Mouse (Mus musculus) T-helper 17 cell (primary cell): Measurements from ENCODE around the gene Lsm10.
"Not testable (repeated sequence)": the region's sequence is repeated elsewhere in the genome, so short reads cannot be mapped to it uniquely, and the experiment has no call there.

Experiments used
- in situ Hi-C, 2 experiments: fragments of 300-600 bp; cut with MboI, MseI; formaldehyde crosslinking; loops; 1 replicate in 1 of 2; 2 replicates in 1 of 2; pipeline ENCODE4 v1.15.1; 2025; ENCODE audit warnings: high pct_unique_total_duplicates in 2 of 2

Gene Lsm10

DNA sequence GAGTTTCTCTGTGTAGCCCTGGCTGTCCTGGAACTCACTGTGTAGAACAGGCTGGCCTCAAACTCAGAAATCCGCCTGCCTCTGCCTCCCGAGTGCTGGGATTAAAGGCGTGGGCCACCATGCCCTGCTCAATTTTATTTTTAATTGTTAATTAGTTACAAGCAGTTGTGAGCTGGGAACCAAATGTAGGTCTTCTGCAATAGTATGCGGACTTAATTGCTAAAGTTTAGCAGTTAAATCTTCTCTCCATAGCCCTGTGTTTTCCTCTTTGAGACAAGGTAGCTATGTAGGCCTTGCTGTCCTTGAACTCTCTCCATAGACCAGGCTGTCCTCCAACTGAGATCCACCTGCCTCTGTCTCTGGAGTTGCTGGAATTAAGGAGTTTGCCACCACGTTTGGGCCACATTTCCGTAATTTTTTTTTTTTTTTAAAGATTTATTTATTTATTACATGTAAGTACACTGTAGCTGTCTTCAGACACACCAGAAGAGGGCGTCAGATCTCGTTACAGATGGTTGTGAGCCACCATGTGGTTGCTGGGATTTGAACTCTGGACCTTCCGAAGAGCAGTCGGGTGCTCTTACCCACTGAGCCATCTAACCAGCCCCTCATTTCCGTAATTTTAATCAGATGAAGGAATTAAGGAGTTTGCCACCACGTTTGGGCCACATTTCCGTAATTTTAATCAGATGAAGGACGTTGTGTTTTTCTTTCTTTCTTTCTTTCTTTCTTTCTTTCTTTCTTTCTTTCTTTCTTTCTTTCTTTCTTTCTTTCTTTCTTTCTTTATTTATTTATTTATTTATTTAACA is 597 bp upstream of the Lsm10 start:
- in situ Hi-C loops, result not testable (repeated sequence)

DNA sequence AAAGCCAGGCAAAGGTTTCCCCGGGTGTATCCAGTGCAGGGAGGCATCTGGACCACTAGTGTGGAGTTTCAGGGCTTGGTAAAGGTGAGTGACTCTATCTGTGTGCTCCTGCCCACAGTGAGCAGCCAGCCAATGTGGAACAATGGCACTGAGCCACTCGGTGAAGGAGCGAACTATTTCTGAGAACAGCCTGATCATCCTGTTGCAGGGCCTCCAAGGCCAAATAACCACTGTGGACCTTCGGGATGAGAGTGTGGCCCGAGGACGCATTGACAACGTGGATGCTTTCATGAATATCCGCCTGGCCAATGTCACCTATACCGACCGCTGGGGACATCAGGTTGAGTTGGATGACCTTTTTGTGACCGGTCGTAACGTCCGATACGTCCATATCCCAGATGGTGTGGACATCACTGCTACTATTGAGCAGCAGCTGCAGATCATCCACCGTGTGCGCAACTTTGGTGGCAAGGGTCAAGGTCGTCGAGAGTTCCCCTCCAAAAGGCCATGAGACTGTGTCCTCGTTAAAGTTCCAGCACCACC is 1.4 kb downstream of the Lsm10 start:
- in situ Hi-C loops, result no loop called here

GRCm38 (mm10) chr4:126099365-126099764 is 2.9 kb downstream of the Lsm10 start:
- in situ Hi-C loops, result no loop called here

DNA sequence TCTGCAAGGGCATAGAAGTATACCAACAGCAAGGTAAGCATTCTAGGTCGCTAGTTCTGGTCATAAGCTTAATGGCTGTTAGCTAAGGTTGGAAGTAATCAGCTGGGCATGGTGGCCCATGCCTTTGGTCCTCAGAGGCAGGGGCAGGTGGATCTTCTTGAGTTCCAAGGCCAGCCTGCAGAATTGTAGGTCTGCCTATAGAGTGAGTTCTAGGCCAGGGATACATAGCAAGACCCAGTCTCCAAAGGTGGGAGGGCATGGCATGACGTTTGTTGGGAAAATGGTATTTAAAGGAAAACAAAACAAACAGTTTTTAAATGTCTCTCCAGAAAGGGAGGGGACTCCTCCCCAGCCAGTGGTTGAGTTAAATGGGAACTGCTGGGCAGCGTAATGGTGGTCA is 4.3 kb downstream of the Lsm10 start:
- in situ Hi-C loops, result loop anchor here in 1 of 2 experiments (5.0 kb wide), 1 partner anchor 917 kb away; no protein-coding TSS in a partner anchor

DNA sequence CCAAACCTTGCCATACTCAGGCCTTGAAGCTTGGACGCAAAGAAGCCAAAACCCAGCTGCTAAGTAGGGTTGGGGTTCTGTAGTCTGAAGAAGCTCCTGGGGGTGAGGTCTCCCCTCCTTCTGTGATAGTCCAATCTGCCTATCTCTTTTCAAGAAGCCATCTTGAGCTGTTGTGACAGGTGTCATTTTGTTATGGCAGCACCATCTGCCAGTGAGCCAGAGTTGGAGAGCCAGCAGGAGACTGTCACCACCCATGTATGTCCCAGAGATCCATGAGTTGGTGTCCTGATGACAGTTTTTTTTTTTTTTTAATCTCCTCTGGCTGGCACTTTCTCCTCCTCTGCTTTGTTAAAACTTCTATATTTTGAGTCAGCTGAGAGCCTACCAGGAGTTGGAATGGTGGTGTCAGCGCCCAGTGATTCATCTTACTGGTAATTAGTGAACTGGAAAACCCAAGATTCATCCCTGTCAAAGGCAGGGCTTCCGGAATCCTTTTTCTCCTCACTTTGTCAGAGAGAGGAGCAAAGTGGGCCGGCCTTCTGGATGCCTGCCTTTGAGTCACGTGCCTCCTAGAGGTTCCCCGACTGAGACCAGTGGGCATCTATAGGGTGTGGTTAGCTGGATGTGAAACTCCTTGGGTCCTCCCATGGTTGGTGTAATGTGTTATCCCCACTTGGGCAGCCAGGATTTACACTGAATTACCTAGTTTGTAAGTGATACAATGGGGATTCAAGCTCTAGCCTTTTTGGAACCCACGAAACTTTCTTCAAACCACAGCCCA is 5.8 kb downstream of the Lsm10 start:
- in situ Hi-C loops, result loop anchor here in 1 of 2 experiments (5.0 kb wide), 1 partner anchor 915 kb away; no protein-coding TSS in a partner anchor

DNA sequence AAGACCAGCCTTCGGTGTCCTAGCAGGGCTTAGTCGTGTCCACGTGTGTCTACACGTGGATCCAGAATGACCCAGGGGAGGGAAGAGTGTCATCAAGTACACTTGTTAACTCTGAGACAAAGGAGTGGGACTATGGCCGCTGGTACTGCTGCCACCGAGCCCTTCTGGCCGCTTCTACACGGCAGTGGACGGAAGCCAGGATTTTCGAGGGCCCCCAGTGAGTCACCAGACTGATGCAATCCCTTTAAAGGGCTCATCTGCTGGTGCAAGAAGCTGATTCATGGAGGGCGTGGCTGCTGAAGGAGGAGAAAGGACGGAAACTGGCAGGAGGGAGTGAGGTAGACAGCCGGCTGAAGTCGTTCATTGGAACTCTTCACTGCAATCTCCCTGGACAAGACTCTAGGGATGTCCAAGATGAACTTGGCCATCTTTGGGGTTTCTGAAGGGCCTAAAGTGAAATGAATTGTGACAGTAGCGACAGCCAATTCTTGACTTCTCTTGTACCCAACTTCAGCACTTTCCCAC is 6.7 kb downstream of the Lsm10 start:
- in situ Hi-C loops, result loop anchor here in 1 of 2 experiments (5.0 kb wide), 1 partner anchor 914 kb away; no protein-coding TSS in a partner anchor

- in situ Hi-C loops, result loop anchor here in 1 of 2 experiments (5.0 kb wide), 1 partner anchor 914 kb away; no protein-coding TSS in a partner anchor
Measured at GRCm38 (mm10) chr4:126103590-126104068, 7.2 kb downstream of the Lsm10 start, which contains the start of gene Stk40. Stk40 (plus strand) TSS chr4:126103957.

GRCm38 (mm10) chr4:126104261-126105075 is 8.0 kb downstream of the Lsm10 start:
- in situ Hi-C loops, result loop anchor here in 1 of 2 experiments (5.0 kb wide), 1 partner anchor 913 kb away; no protein-coding TSS in a partner anchor

GRCm38 (mm10) chr4:126105131-126105783 is 8.8 kb downstream of the Lsm10 start:
- in situ Hi-C loops, result no loop called here

- in situ Hi-C loops, result no loop called here
Measured at GRCm38 (mm10) chr4:126108061-126108740, 11.8 kb downstream of the Lsm10 start.

DNA sequence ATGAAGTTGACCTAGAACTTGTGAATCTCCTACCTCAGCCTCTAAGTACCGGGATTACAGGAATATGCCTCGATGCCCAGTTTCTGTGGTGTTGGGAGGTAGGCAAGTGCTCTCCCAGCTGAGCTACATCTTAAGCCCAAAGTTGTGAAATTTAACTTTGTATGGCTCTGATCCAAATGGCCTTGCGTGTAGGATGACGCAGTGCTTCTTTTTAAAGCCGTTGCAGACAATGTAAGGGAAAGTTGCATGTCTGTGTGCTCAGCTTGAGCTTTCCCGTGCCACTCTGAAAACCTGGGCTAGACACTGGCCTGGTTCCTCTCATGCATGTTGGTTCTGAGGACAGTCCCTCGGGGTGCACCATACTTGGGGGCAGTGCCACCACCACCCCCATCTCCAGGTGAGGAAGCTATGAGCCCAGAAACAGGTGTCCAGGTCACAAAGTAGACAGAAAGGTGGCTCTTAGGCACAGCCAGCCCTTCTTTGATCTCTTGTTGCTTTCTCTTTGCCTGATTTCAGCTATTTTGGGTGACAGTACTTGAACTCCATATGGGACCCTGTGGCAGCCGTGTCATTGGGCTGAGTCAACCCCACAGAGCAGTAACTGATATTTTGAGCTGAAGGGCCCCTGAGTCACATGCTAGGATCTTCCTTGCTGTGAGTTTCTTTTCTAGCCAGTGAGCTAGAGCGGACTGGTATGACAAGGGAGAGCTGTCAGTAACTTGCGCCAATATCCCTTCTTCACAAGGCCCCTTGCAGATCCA is 13.4 kb downstream of the Lsm10 start:
- in situ Hi-C loops, result no loop called here

DNA sequence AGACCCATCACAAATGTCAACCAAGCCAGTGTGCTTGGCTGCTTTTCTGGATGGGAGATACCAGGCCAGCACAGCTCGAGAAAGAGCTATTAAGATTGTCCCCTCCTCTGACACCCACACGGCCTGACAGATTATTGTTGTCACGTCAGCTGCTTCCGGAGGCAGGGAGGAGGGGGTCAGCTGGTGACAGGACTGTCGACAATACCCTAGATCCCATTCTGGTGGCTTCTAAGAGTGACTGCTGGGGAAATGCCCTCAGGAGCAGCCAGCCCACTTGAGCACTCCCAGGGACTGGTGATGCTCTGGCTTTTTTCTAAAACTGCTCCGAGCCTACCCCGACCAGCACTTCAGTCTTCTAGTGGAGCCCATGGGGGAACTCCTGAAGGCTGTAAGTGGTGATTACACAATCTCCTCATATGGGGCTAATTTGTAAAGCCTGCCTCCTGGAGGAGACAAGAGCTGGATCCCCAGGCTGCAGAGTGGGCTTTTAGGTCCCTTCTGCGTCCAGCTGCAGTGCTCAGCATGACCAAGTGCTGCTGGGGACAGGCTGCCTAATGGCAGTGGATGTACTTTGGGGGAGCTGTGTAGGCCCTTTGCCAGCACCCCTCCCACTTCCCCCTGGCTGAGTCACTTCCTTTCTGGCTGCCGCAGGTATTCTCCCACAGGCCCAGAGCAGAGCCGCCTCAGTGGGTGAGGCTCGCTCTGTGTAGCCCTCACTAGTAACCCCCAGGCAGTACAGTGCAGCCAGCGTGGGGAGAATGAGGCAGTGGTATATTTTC is 14.1 kb downstream of the Lsm10 start:
- in situ Hi-C loops, result no loop called here

- in situ Hi-C loops, result no loop called here
Measured at GRCm38 (mm10) chr4:126111153-126111549, 14.7 kb downstream of the Lsm10 start.

DNA sequence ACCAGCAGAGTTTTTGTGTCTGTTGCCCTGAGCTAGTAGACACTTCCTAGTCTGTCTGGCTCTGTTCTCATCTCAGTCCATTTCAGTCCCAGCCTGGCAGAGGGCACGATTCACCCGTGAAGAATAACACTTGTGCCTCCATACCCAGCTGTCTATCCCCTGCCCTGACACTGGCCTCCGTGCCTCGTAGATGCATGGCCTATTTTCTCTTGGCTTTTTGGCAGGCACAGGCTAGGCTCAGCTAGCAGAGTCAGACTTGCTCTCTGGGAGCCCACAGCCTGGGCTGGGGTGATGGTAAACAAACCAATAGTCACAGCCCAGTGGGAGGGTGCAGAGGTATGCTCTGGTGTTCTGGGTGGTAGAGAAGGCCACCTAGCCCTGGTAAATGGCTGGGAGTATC is 16.8 kb downstream of the Lsm10 start:
- in situ Hi-C loops, result no loop called here

DNA sequence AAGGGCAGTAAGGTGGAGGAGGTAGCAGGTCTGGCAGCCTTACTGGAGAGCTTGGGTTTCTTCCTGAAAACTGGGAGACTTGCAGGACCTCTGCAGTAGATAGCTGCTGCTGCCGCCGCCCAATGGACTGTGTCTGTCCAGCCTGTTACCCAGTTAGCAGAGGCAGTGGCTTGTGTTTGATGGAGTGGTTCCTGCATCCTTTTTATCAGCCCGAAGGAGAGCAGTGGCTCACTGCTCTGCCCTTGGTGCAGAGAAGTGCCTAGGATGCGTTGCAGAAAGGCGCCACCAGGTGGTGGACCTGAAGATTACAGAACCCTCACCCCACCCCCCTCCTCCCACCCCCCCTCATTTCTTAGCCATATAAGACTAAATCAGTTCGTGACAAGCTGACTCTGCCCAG is 17.5 kb downstream of the Lsm10 start:
- in situ Hi-C loops, result no loop called here

DNA sequence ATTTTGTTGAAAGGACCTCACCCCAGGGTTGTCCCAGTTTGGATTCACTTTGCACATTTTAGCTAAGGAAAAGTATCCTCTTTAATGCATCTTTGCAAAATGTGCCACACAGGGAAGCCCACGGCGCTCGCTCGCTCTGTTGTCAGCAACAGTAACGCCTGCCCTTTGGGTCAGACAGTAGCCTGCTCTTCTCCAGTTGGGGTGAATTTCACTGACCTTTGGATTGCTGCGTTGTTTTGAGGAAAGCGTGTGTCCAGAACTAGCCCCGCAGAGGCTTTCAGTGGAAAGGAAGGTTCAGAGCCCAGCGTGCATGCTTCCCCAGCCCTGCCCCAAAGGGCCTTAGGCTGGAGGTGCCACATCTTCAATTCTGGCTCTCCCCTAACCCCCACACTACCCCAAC is 19.0 kb downstream of the Lsm10 start:
- in situ Hi-C loops, result no loop called here

DNA sequence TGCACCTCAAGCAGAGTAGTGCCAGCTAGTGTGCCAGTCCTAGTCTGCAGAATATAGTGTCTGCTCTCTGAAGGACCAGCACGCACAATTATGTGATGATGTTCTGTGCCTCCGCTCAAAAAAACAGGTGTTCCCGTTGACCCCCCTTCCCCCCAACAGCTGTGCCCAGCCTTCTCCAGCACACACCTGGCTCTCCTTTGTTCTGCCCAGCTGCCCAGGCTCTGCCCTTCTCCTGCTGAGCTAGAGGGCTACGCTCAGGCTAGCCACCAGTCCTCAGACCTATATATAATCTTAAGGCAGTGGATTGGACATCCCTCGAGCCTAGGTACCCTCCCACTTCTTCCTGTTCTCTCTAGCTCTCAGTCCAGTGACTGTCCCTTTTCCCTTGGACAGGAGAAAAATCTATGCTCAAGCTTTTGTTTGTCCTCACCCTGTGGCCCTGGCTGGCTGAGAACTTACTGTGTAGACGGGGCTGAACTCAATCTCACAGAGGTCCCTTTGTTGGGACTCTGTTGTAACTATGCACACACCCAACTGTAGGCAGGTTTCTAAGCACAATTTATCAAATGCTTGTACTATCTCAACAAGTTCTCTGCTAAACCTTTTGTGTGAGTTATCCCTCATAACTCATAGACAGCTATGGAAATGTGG is 19.6 kb downstream of the Lsm10 start:
- in situ Hi-C loops, result no loop called here

DNA sequence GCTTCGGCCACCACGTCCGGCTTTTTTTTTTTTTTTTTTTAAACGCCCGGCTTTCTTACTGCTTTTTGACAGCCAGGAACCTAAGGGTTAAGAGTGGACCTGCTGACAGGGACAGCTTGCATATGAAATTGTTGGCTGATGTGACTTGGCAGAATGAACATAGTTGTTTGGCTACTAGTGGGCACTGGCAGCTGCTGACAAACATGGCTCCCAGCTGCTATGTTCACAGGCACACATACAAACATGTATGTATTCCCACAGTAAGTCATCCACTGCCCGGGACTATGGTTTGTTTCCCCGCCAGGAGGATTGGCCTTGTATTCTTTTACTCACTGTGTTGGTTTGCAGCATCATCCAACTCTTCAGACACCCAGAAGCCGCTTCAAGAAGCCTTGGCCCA is 20.7 kb downstream of the Lsm10 start:
- in situ Hi-C loops, result no loop called here
